Mouse (Mus musculus): ENCODE measurements around the gene Ano4.

- TF ChIP-seq CTCF (IDR thresholded peaks at IDR 0.05; ENCODE audit: low read depth) (no peak), EP300 (IDR thresholded peaks at IDR 0.05; ENCODE audit: low read depth) (no peak)
These were observed 33.2 kb upstream of the Ano4 start for GRCm38 (mm10) chr10:89377750-89378149.
